Mouse (Mus musculus) liver, embryonic 14.5 days (tissue): ENCODE results near the gene Arhgap24. TPM values are rescaled to one million over a fixed set of nuclear protein-coding genes. Genes with fewer than 3 reads are reported as not detected.

ENCODE experiments used
- ATAC-seq: fragments of 200-750 bp; cut with Nextera tagmentation; 2 replicates; pipeline ENCODE4 v1.8.0; 2017; ENCODE audit warnings: moderate number of reproducible peaks, mild to moderate bottlenecking, moderate library complexity; ENCODE audit not compliant: insufficient read depth
- DNase-seq, 3 experiments: peaks; one replicate each; pipeline ENCODE4 v3.0.0-alpha.2; 2012 to 2013; ENCODE audit warnings: low read depth in 3 of 3, low spot score in 3 of 3
- H3K27ac ChIP-seq: fragments of 300-500 bp; sonication (generic); 2 replicates; pipeline ENCODE4 v1.5.1; 2014; ENCODE audit warnings: moderate library complexity, mild to moderate bottlenecking, control low read depth, inconsistent platforms
- H3K27me3 ChIP-seq: fragments of 300-500 bp; sonication (generic); 2 replicates; pipeline ENCODE4 v1.6.1; 2014; ENCODE audit warnings: mild to moderate bottlenecking, low read length, moderate library complexity; ENCODE audit not compliant: control insufficient read depth, insufficient read depth
- H3K36me3 ChIP-seq: fragments of 300-500 bp; sonication (generic); replicated peaks from 2 replicates; pipeline ENCODE4 v1.6.1; 2014; ENCODE audit warnings: low read depth; ENCODE audit not compliant: control insufficient read depth, insufficient read depth
- H3K4me1 ChIP-seq, 2 experiments: fragments of 200-500 bp in 1 of 2; fragments of 300-500 bp in 1 of 2; sonication (generic) in 1 of 2; replicated peaks; 2 replicates each; pipeline ENCODE4 v1.6.1; 2012 to 2014; ENCODE audit warnings: antibody characterized with exemption in 1 of 2, inconsistent platforms in 1 of 2, low read length in 1 of 2; ENCODE audit not compliant: control insufficient read depth in 2 of 2, insufficient read depth in 2 of 2
- H3K4me2 ChIP-seq: fragments of 300-500 bp; sonication (generic); 2 replicates; pipeline ENCODE4 v1.6.1; 2014; ENCODE audit warnings: low read depth, mild to moderate bottlenecking, control low read depth, moderate library complexity
- H3K4me3 ChIP-seq, 2 experiments: fragments of 200-500 bp in 1 of 2; fragments of 300-500 bp in 1 of 2; sonication (generic) in 1 of 2; 2 replicates each; pipeline ENCODE4 v1.5.1; 2012 to 2014; ENCODE audit warnings: low read depth in 2 of 2, low read length in 2 of 2, mild to moderate bottlenecking in 2 of 2, control low read depth in 1 of 2, inconsistent platforms in 1 of 2, moderate library complexity in 1 of 2; ENCODE audit not compliant: insufficient read depth in 1 of 2
- H3K9ac ChIP-seq: fragments of 300-500 bp; sonication (generic); replicated peaks from 2 replicates; pipeline ENCODE4 v1.6.1; 2014; ENCODE audit warnings: mild to moderate bottlenecking, control low read depth, moderate library complexity
- H3K9me3 ChIP-seq: fragments of 300-500 bp; sonication (generic); 2 replicates; pipeline ENCODE4 v1.6.1; 2016; ENCODE audit warnings: low read length, mixed read lengths; ENCODE audit not compliant: control insufficient read depth
- CTCF ChIP-seq: IDR thresholded peaks from 2 replicates; pipeline ENCODE4 v1.5.1; 2016; ENCODE audit warnings: antibody characterized with exemption, low read depth, control low read depth
- EP300 ChIP-seq: IDR thresholded peaks from 2 replicates; pipeline ENCODE4 v1.6.1; 2016; ENCODE audit warnings: antibody characterized with exemption, low read depth
- WGBS: fragments of 180-500 bp; shearing (Covaris S2); extraction: QIAGEN DNeasy Blood & Tissue Kit; methylation state at CpG from one replicate; pipeline ENCODE4 v1.1.7; 2014; ENCODE audit not compliant: insufficient replicate concordance; 5-methylcytosine and 5-hydroxymethylcytosine counted together
- polyA plus RNA-seq, 2 experiments: library from polyadenylated mRNA; depleted of rRNA in 1 of 2; stranded (reverse) in 1 of 2; unstranded in 1 of 2; fragments of >200 nt; fragmentation: Nextera tagmentation in 1 of 2; extraction: Ambion mirVana in 1 of 2; gene quantifications; 2 replicates each; pipeline versions ENCODE4 v1.2.1 to v1.2.3; 2012 to 2014

The Arhgap24 gene
- polyA plus RNA-seq, 2 experiments, result 1.8 to 2.1 TPM

DNA sequence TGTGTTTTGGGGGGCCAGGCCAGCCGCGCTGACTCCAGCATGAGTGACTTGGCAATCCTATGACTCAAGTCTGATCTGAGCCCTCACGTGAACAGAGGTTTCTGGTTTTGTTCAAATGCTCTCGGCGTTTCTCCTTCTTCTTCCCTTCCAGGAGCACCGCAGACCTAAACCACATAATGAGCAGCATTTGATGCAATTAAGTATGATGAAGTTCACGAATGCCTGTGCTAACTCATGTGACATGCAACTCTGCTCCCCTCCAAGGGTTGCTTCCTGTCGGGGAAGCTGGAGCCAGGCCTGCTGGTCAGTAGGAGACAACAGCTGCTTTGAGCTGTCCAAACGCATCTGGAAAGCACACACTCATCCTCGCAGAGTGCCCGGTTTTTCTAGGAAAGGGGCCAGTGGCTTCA, 148.2 kb downstream of the Arhgap24 start:
- 62% methylated on average over 11 of the region's 11 CpGs for WGBS
- ATAC-seq (no peak), DNase-seq (no peak)

DNA sequence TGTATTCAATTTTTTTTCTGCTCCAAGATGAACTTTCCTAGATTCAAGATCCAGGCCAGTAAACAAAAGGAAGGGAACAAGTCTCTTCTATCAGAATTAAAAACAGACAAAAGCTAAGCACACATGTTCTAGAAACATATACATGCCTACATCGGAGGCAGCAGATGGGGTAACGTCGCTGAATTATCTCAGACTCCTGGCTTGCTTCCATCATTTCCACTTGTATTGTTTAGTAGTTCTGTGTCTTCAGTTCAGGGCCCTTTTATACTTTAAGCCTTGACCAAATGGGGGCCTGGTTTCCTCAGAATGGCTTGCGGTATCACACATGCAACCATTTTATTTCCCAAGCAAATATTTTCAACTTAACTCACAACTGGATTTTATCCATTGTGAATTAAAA, 154.4 kb downstream of the Arhgap24 start:
- no peaks in the 10 kb centered on the region for H3K36me3 ChIP-seq
- H3K27ac ChIP-seq, result no peak overlapping the region
- no peaks in the 10 kb centered on the region for H3K9me3 ChIP-seq
- H3K4me3 ChIP-seq, result no peak overlapping the region
- ATAC-seq (no peak), DNase-seq (no peak)
- WGBS, result 65% methylated on average over 4 of the region's 4 CpGs
- H3K4me1 ChIP-seq, result no peaks in the 10 kb centered on the region
- TF ChIP-seq CTCF, result no peak
- TF ChIP-seq EP300, result no peak
- no peaks in the 10 kb centered on the region for H3K27me3 ChIP-seq
- no peak overlapping the region for H3K4me2 ChIP-seq
- H3K9ac ChIP-seq, result no peak overlapping the region

More for the DNA sequence above, 148.2 kb downstream of the Arhgap24 start:
- H3K9me3 ChIP-seq, result no peaks in the 10 kb centered on the region
- no peak overlapping the region for H3K4me2 ChIP-seq
- H3K36me3 ChIP-seq, result no peaks in the 10 kb centered on the region
- TF ChIP-seq EP300 (no peak), CTCF (no peak)
- H3K4me3 ChIP-seq, result no peak overlapping the region
- H3K4me1 ChIP-seq, result no peaks in the 10 kb centered on the region
- H3K27ac ChIP-seq, result no peak overlapping the region
- H3K9ac ChIP-seq, result no peak overlapping the region
- no peaks in the 10 kb centered on the region for H3K27me3 ChIP-seq

DNA sequence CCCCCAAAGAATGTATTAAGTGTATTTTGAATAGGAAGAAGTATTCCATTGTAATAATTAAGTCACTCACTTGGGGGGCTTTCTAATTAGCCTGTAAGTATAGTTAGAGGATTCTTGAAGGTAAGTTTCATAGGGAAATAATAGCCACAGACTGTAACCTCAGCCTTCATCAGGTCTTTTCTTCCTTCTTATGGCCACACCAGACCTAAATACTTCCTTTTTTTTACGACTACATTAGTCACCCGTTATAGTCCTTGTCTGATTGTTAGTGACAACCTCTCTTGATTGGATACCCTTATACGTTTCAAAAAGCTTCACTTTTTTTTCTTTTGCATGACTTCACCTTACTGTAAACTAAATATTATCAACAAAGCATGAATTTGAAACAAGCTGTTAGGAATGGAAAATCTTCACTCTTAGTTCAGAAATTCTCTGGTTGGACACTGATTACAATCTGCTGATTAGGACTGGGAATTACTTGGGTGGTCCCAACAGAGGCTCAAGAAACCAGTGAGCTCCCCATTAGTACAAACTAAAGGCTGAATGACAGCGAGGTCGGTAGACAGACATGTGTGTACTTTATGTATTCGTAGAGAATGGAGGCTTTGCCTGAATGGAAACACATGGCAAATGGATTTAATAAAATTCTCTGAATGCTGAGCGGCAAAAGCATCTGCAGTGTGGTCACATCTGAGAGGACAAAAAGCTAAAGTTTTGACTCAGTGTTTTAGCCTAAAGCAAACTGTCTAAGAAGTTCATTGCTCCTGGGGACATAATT, 158.8 kb downstream of the Arhgap24 start:
- TF ChIP-seq EP300 (no peak), CTCF (no peak)
- DNase-seq (no peak), ATAC-seq (no peak)
- H3K9ac ChIP-seq, result no peak overlapping the region
- no peaks in the 10 kb centered on the region for H3K9me3 ChIP-seq
- no peak overlapping the region for H3K4me2 ChIP-seq
- no peak overlapping the region for H3K4me3 ChIP-seq
- no peak overlapping the region for H3K27ac ChIP-seq
- WGBS, result 35% methylated on average over 7 of the region's 7 CpGs
- H3K4me1 ChIP-seq, result no peaks in the 10 kb centered on the region
- no peaks in the 10 kb centered on the region for H3K27me3 ChIP-seq
- no peaks in the 10 kb centered on the region for H3K36me3 ChIP-seq

DNA sequence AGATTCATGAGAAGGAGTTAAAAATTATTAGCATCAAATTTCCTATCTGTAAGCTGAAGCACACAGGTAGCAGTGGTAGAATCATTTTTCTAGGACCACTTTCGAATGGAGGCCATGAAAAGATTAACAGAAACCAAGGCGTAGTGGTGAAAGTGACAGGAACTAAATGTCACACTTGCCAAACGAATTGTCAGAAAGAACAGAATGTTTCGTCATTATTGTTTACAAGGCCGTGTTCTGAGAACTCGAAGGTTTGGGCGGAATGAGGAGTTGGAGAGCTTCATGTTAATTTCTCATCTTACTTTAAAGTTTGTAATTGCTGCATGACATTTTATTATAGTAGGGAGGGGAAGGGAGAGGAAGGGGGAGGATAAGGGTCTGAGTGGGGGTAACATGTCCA, 162.2 kb downstream of the Arhgap24 start:
- DNase-seq, result no peak
- TF ChIP-seq EP300 (no peak), CTCF (no peak)
- ATAC-seq, result no peak
- Histone ChIP-seq H3K27me3 (no peaks in the 10 kb centered on the region), H3K4me1 (no peaks in the 10 kb centered on the region), H3K9me3 (no peaks in the 10 kb centered on the region), H3K36me3 (no peaks in the 10 kb centered on the region), H3K9ac (no peak overlapping the region), H3K27ac (no peak overlapping the region), H3K4me2 (no peak overlapping the region), H3K4me3 (no peak overlapping the region)
- WGBS, result 42% methylated on average over 7 of the region's 7 CpGs

DNA sequence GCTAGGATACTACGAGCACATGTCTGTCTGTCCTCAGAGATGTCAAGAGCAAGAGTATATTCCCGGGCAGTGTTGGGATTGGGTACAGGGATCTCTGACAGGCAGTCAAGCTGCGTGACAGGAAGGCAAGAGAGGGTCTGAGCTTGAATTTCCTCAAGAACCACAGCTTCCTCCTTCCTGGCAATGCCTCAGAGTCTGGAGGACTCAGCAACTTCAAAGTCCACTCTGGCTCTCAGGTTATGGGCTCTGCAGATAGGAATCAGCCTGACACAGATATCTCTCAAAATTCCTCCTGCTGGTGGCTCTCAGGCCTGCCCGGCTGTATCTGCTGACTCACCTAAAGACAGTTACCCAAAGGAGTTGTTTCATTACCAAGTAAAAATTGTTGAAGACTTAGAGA, 162.6 kb downstream of the Arhgap24 start:
- DNase-seq, result no peak
- Histone ChIP-seq H3K27ac (no peak overlapping the region), H3K9ac (no peak overlapping the region), H3K4me3 (no peak overlapping the region), H3K36me3 (no peaks in the 10 kb centered on the region), H3K9me3 (no peaks in the 10 kb centered on the region), H3K4me2 (no peak overlapping the region), H3K27me3 (no peaks in the 10 kb centered on the region), H3K4me1 (no peaks in the 10 kb centered on the region)
- WGBS, result 13% methylated on average over 4 of the region's 4 CpGs
- TF ChIP-seq CTCF (no peak), EP300 (no peak)
- no peak for ATAC-seq
